In genomic region chr1:33907421-33908190, GRCm38 (mm10) we compare ENCODE assay signal across 8 mouse cellular contexts. TPM values are rescaled to one million over a fixed set of nuclear protein-coding genes. Genes with fewer than 3 reads are reported as not detected.
DNase-seq lines count a peak whose midpoint lies in the region; ATAC-seq and TF ChIP-seq lines count a peak whose summit lies in the region.

Bend6 (minus strand) TSS chr1:33907816.

- no peaks in the 10 kb centered on the region for H3K9me3 ChIP-seq in embryonic facial prominence, embryonic 13.5 days
- H3K9me3 ChIP-seq in kidney, embryonic 14.5 days (ENCODE audit: control insufficient read depth, low read length), result no peaks in the 10 kb centered on the region
- no peaks in the 10 kb centered on the region for H3K9me3 ChIP-seq in limb, embryonic 15.5 days
- H3K9me3 ChIP-seq in midbrain, embryonic 15.5 days, result no peaks in the 10 kb centered on the region

- H3K9ac ChIP-seq in embryonic facial prominence, embryonic 13.5 days, result peak within 1 kb of the TSS; percentile 75
- H3K9ac ChIP-seq in kidney, embryonic 14.5 days (ENCODE audit: low read depth, low read length), result peak within 1 kb of the TSS; percentile 54
- H3K9ac ChIP-seq in limb, embryonic 15.5 days, result peak within 1 kb of the TSS; percentile 60
- peak within 1 kb of the TSS; percentile 64 for H3K9ac ChIP-seq in midbrain, embryonic 15.5 days

- peak; percentile 44 for DNase-seq in CD4-positive, CD25-positive, alpha-beta regulatory T cell, adult 2 months (ENCODE audit: low read depth, low spot score)
- peak; percentile 79 for DNase-seq in heart, adult 18-20 months
- peak; percentile 84 for DNase-seq in testis, postnatal 10 days (ENCODE audit: low spot score)

- TF ChIP-seq CTCF in bone marrow, adult 2 months (IDR thresholded peaks at IDR 0.05; ENCODE audit: control insufficient read depth, insufficient read depth, low read length), result no peak

- H3K36me3 ChIP-seq in embryonic facial prominence, embryonic 13.5 days, result no peaks in the 10 kb centered on the region
- H3K36me3 ChIP-seq in kidney, embryonic 14.5 days (ENCODE audit: control insufficient read depth, insufficient read depth, low read length), result no peaks in the 10 kb centered on the region
- no peaks in the 10 kb centered on the region for H3K36me3 ChIP-seq in limb, embryonic 15.5 days
- H3K36me3 ChIP-seq in midbrain, embryonic 15.5 days (replicated peaks), result no peaks in the 10 kb centered on the region

- H3K27me3 ChIP-seq in embryonic facial prominence, embryonic 13.5 days, result peaks cover 45% of the 10 kb centered on the region
- H3K27me3 ChIP-seq in kidney, embryonic 14.5 days (ENCODE audit: control insufficient read depth, insufficient read depth, low read length), result peaks cover 39% of the 10 kb centered on the region
- H3K27me3 ChIP-seq in limb, embryonic 15.5 days, result peaks cover 38% of the 10 kb centered on the region
- H3K27me3 ChIP-seq in midbrain, embryonic 15.5 days (replicated peaks), result no peaks in the 10 kb centered on the region; the same call in 1 of the 2 replicates

- no peak for TF ChIP-seq POLR2A in bone marrow, adult 2 months (IDR thresholded peaks at IDR 0.05; ENCODE audit: borderline replicate concordance, control insufficient read depth, low read depth, low read length)

- WGBS in bone marrow, adult 2 months, result 2% methylated on average over 106 of the region's 110 CpGs
- WGBS in embryonic facial prominence, embryonic 13.5 days, result 0% methylated on average over 70 of the region's 110 CpGs
- WGBS in kidney, embryonic 14.5 days, result 0% methylated on average over 49 of the region's 110 CpGs
- WGBS in limb, embryonic 15.5 days, result under 1% methylated on average over 80 of the region's 110 CpGs
- WGBS in midbrain, embryonic 15.5 days, result under 1% methylated on average over 100 of the region's 110 CpGs

- peak; percentile 84 for ATAC-seq in embryonic facial prominence, embryonic 13.5 days (ENCODE audit: insufficient number of reproducible peaks, insufficient read depth, low FRiP score, low TSS enrichment, low read depth)
- peak; percentile 90 for ATAC-seq in kidney, embryonic 14.5 days (ENCODE audit: low FRiP score, low TSS enrichment)
- ATAC-seq in limb, embryonic 15.5 days (ENCODE audit: insufficient number of reproducible peaks, low FRiP score, low TSS enrichment, low read depth), result peak; percentile 77
- peak; percentile 90 for ATAC-seq in midbrain, embryonic 15.5 days (replicated peaks)

- H3K4me1 ChIP-seq in bone marrow, adult 2 months (ENCODE audit: control insufficient read depth, insufficient read depth, low read length), result no peaks in the 10 kb centered on the region; the same call in 1 of the 2 replicates
- H3K4me1 ChIP-seq in embryonic facial prominence, embryonic 13.5 days, result peaks cover 22% of the 10 kb centered on the region
- H3K4me1 ChIP-seq in kidney, embryonic 14.5 days (ENCODE audit: control insufficient read depth, insufficient read depth, low read length), result 0 out of 2 replicates have a peak, but pooled peaks cover 6% of the 10 kb centered on the region
- H3K4me1 ChIP-seq in limb, embryonic 15.5 days, result peaks cover 17% of the 10 kb centered on the region
- peaks cover 32% of the 10 kb centered on the region for H3K4me1 ChIP-seq in midbrain, embryonic 15.5 days

- H3K27ac ChIP-seq in bone marrow, adult 2 months (ENCODE audit: control insufficient read depth, insufficient read depth, low read depth, low read length, poor library complexity), result no peak within 1 kb of the TSS; the same call in 1 of the 2 replicates
- H3K27ac ChIP-seq in embryonic facial prominence, embryonic 13.5 days, result no peak within 1 kb of the TSS
- no peak within 1 kb of the TSS for H3K27ac ChIP-seq in kidney, embryonic 14.5 days (ENCODE audit: low read depth, low read length)
- H3K27ac ChIP-seq in limb, embryonic 15.5 days, result no peak within 1 kb of the TSS
- H3K27ac ChIP-seq in midbrain, embryonic 15.5 days, result peak within 1 kb of the TSS; percentile 95

- peak within 1 kb of the TSS; percentile 94 for H3K4me2 ChIP-seq in embryonic facial prominence, embryonic 13.5 days
- H3K4me2 ChIP-seq in kidney, embryonic 14.5 days (replicated peaks; ENCODE audit: low read depth, low read length), result peak within 1 kb of the TSS; percentile 97
- peak within 1 kb of the TSS; percentile 95 for H3K4me2 ChIP-seq in limb, embryonic 15.5 days
- peak within 1 kb of the TSS; percentile 81 for H3K4me2 ChIP-seq in midbrain, embryonic 15.5 days

- peak within 1 kb of the TSS; percentile 1 for H3K4me3 ChIP-seq in bone marrow, adult 2 months (replicated peaks; ENCODE audit: control insufficient read depth, low read depth, low read length)
- H3K4me3 ChIP-seq in embryonic facial prominence, embryonic 13.5 days, result peak within 1 kb of the TSS; percentile 64
- peak within 1 kb of the TSS; percentile 67 for H3K4me3 ChIP-seq in kidney, embryonic 14.5 days (ENCODE audit: low read length)
- H3K4me3 ChIP-seq in limb, embryonic 15.5 days, result peak within 1 kb of the TSS; percentile 65
- peak within 1 kb of the TSS; percentile 81 for H3K4me3 ChIP-seq in midbrain, embryonic 15.5 days

RNA-seq across cellular contexts. Expression of gene Bend6, which starts in this region (rescaled TPM):
- polyA plus RNA-seq in bone marrow, adult 2 months (2011; ENCODE audit: insufficient read depth, insufficient read length, low replicate concordance, missing spikeins), result 0.74 and 1.6 TPM in 2 replicates
- 1.8 and 2.3 TPM in 2 replicates for polyA plus RNA-seq in embryonic facial prominence, embryonic 13.5 days (2015; fragmentation: Nextera tagmentation; extraction: Ambion mirVana)
- 1 to 10 TPM; 1.9 to 2.0 TPM for total RNA-seq in heart, adult 18-20 months (2021)
- 0.47 and 0.55 TPM in 2 replicates for polyA plus RNA-seq in kidney, embryonic 14.5 days (2014; fragmentation: Nextera tagmentation; extraction: Ambion mirVana)
- polyA plus RNA-seq in limb, embryonic 15.5 days (2015; fragmentation: Nextera tagmentation; extraction: Ambion mirVana), result 0.81 and 1.3 TPM in 2 replicates
- 45.6 and 48.4 TPM in 2 replicates for polyA plus RNA-seq in midbrain, embryonic 15.5 days (2015; fragmentation: Nextera tagmentation; extraction: Ambion mirVana)

Comparison
In these comparisons a context has a peak if more than half of its experiments do, and no peak if none do; other contexts are left out.
1. RNA of gene Bend6 (polyA plus RNA-seq): 45.6 to 48.4 TPM in midbrain, embryonic 15.5 days; 1.8 to 2.3 TPM in embryonic facial prominence, embryonic 13.5 days, 0.74 to 1.6 TPM in bone marrow, adult 2 months, 0.81 to 1.3 TPM in limb, embryonic 15.5 days and 0.47 to 0.55 TPM in kidney, embryonic 14.5 days; every median in the first group is over 10 times any median in the second.
2. Peak in ATAC-seq, H3K4me3 ChIP-seq, H3K9ac ChIP-seq and H3K4me2 ChIP-seq in kidney, embryonic 14.5 days; RNA of the gene not detected or under 1 TPM.
3. H3K4me3 ChIP-seq: peak in every context shown above with its lines; median percentile 81 in midbrain, embryonic 15.5 days; 67 in kidney, embryonic 14.5 days; 65 in limb, embryonic 15.5 days; 64 in embryonic facial prominence, embryonic 13.5 days; 1 in bone marrow, adult 2 months.
4. Peak in every context shown above with its lines, with median percentiles within 50 percentile points of each other: DNase-seq, ATAC-seq, H3K4me2 ChIP-seq and H3K9ac ChIP-seq.